Comparison of ENCODE assay signal across 8 mouse cellular contexts in genomic region chr4:117494911-117495501, GRCm38 (mm10). TPM values are rescaled to one million over a fixed set of nuclear protein-coding genes. Genes with fewer than 3 reads are reported as not detected.
DNase-seq lines count a peak whose midpoint lies in the region; ATAC-seq and TF ChIP-seq lines count a peak whose summit lies in the region.

No protein-coding gene starts in this region.

- no peak for ATAC-seq in embryonic facial prominence, embryonic 12.5 days (ENCODE audit: insufficient number of reproducible peaks, insufficient read depth, low FRiP score, low TSS enrichment)
- peak; percentile 13; the same call in 1 of the 2 replicates for ATAC-seq in limb, embryonic 14.5 days (ENCODE audit: low FRiP score, low read depth)

- peaks cover 56% of the 10 kb centered on the region for H3K27me3 ChIP-seq in embryonic facial prominence, embryonic 12.5 days
- peaks cover 34% of the 10 kb centered on the region for H3K27me3 ChIP-seq in limb, embryonic 14.5 days (ENCODE audit: control insufficient read depth, insufficient read depth, low read length)
- H3K27me3 ChIP-seq in myocyte (ENCODE audit: control insufficient read depth, insufficient read depth, insufficient read length), result peaks cover 60% of the 10 kb centered on the region

- peak overlapping the region; percentile 45 for H3K4me3 ChIP-seq in embryonic facial prominence, embryonic 12.5 days
- H3K4me3 ChIP-seq in limb, embryonic 14.5 days (replicated peaks; ENCODE audit: low read length), result peak overlapping the region; percentile 50
- H3K4me3 ChIP-seq in myocyte, result no peak overlapping the region

- no peaks in the 10 kb centered on the region for H3K9me3 ChIP-seq in embryonic facial prominence, embryonic 12.5 days
- H3K9me3 ChIP-seq in limb, embryonic 14.5 days (ENCODE audit: control insufficient read depth, low read length), result no peaks in the 10 kb centered on the region

- no peak overlapping the region for H3K27ac ChIP-seq in embryonic facial prominence, embryonic 12.5 days
- peak overlapping the region; percentile 87 for H3K27ac ChIP-seq in limb, embryonic 14.5 days (replicated peaks; ENCODE audit: low read depth, low read length)

- no peaks in the 10 kb centered on the region for H3K79me2 ChIP-seq in myocyte (ENCODE audit: control insufficient read depth, insufficient read depth)

- H3K9ac ChIP-seq in embryonic facial prominence, embryonic 12.5 days, result peak overlapping the region; percentile 32
- H3K9ac ChIP-seq in limb, embryonic 14.5 days (ENCODE audit: low read depth, low read length, severe bottlenecking), result peak overlapping the region; percentile 77

- DNase-seq in thymus, postnatal 0 days (ENCODE audit: low spot score), result peak; percentile 36
- DNase-seq in thymus, postnatal 10 days (ENCODE audit: low spot score in 2 of 2), result no peak
- DNase-seq in heart, postnatal 10 days, result peak; percentile 39 to 40
- DNase-seq in limb, embryonic 14.5 days (ENCODE audit: low spot score), result no peak
- DNase-seq in right cerebral cortex, postnatal 10 days (ENCODE audit: low spot score in 2 of 2), result no peak
- no peak for DNase-seq in frontal cortex, postnatal 25 days (ENCODE audit: low spot score in 2 of 2)

- intact Hi-C loops in heart, postnatal 10 days (cut with DNase I), result loop anchor here (10.0 kb wide), 1 partner anchor 180 kb away; no protein-coding TSS in a partner anchor

- H3ac ChIP-seq in myocyte (ENCODE audit: control insufficient read depth, insufficient read length), result no peak overlapping the region

- TF ChIP-seq POLR2A in limb, embryonic 14.5 days (IDR thresholded peaks at IDR 0.05; ENCODE audit: borderline replicate concordance, extremely low read depth, insufficient read depth, insufficient read length), result no peak
- no peak for TF ChIP-seq POLR2A in myocyte (IDR thresholded peaks at IDR 0.05; ENCODE audit: insufficient read length, low read depth)

- no peaks in the 10 kb centered on the region for H3K36me3 ChIP-seq in embryonic facial prominence, embryonic 12.5 days
- H3K36me3 ChIP-seq in limb, embryonic 14.5 days (ENCODE audit: control insufficient read depth, insufficient read depth, low read length), result no peaks in the 10 kb centered on the region
- no peaks in the 10 kb centered on the region for H3K36me3 ChIP-seq in myocyte (ENCODE audit: control insufficient read depth, insufficient read depth)

- WGBS in embryonic facial prominence, embryonic 12.5 days, result under 1% methylated on average over 46 of the region's 47 CpGs
- 1% methylated on average over 47 of the region's 47 CpGs for WGBS in limb, embryonic 14.5 days

- H3K4me2 ChIP-seq in embryonic facial prominence, embryonic 12.5 days (replicated peaks), result peak overlapping the region; percentile 94
- H3K4me2 ChIP-seq in limb, embryonic 14.5 days (replicated peaks; ENCODE audit: low read depth, low read length, severe bottlenecking), result peak overlapping the region; percentile 94
- H3K4me2 ChIP-seq in myocyte (ENCODE audit: low read depth), result peak overlapping the region; percentile 34

- peaks cover 24% of the 10 kb centered on the region for H3K4me1 ChIP-seq in embryonic facial prominence, embryonic 12.5 days
- H3K4me1 ChIP-seq in limb, embryonic 14.5 days (ENCODE audit: control insufficient read depth, insufficient read depth, low read length), result peaks cover 8% of the 10 kb centered on the region; the same call in 1 of the 2 replicates

TF ChIP-seq in myocyte, 11 proteins besides CTCF, POLR2A, EP300 and RAD21:
- TF ChIP-seq USF1 (IDR thresholded peaks at IDR 0.05; ENCODE audit: low read depth), result no peak
- TF ChIP-seq REST (IDR thresholded peaks at IDR 0.05; ENCODE audit: insufficient read depth, insufficient read length), result no peak
- no peak for TF ChIP-seq POLR2AphosphoS2 (IDR thresholded peaks at IDR 0.05; ENCODE audit: insufficient read length, low read depth)
- no peak for TF ChIP-seq MYOD1 (IDR thresholded peaks at IDR 0.05; ENCODE audit: control insufficient read depth in 1 of 3, insufficient read length in 2 of 3, low read depth in 2 of 3)
- no peak for TF ChIP-seq SRF (IDR thresholded peaks at IDR 0.05; ENCODE audit: control insufficient read depth, insufficient read length, low read depth)
- TF ChIP-seq CEBPB (IDR thresholded peaks at IDR 0.05; ENCODE audit: insufficient read depth, poor library complexity, severe bottlenecking), result no peak
- no peak for TF ChIP-seq TCF3 (IDR thresholded peaks at IDR 0.05; ENCODE audit: insufficient read length, low read depth)
- no peak for TF ChIP-seq MYOG (IDR thresholded peaks at IDR 0.05; ENCODE audit: control insufficient read depth in 1 of 3, insufficient read depth in 1 of 3, insufficient read length in 2 of 3, low read depth in 2 of 3)
- TF ChIP-seq MAX (IDR thresholded peaks at IDR 0.05; ENCODE audit: low read depth), result no peak
- no peak for TF ChIP-seq TCF12 (IDR thresholded peaks at IDR 0.05; ENCODE audit: insufficient read depth, poor library complexity, severe bottlenecking)
- TF ChIP-seq E2F4 (IDR thresholded peaks at IDR 0.05; ENCODE audit: insufficient read depth), result no peak

RNA-seq across cellular contexts. Expression of gene Rnf220, which starts 1.8 kb away (rescaled TPM):
- 69.2 and 74.0 TPM in 2 replicates for polyA plus RNA-seq in thymus, postnatal 0 days (2015; fragmentation: Nextera tagmentation; extraction: Ambion mirVana)
- polyA plus RNA-seq in embryonic facial prominence, embryonic 12.5 days (2016; fragmentation: Nextera tagmentation; extraction: Ambion mirVana), result 106 and 107 TPM in 2 replicates
- total RNA-seq in heart, postnatal 10 days (2021), result 10 to 100 TPM; 42.0 to 43.3 TPM
- polyA plus RNA-seq in limb, embryonic 14.5 days (2012; rRNA removed), result 126 and 139 TPM in 2 replicates
- 72.8 and 76.9 TPM in 2 replicates for polyA plus RNA-seq in limb, embryonic 14.5 days (2014; fragmentation: Nextera tagmentation; extraction: Ambion mirVana)
- polyA plus RNA-seq in myocyte (2012; fragmentation: generic; extraction: Trizol), result 60.4 TPM

RNA-seq across cellular contexts. Expression of gene Eri3, which starts 55.2 kb away (rescaled TPM):
- 79.4 and 79.9 TPM in 2 replicates for polyA plus RNA-seq in thymus, postnatal 0 days (2015; fragmentation: Nextera tagmentation; extraction: Ambion mirVana)
- 172 and 173 TPM in 2 replicates for polyA plus RNA-seq in embryonic facial prominence, embryonic 12.5 days (2016; fragmentation: Nextera tagmentation; extraction: Ambion mirVana)
- 10 to 100 TPM; 75.4 to 92.8 TPM for total RNA-seq in heart, postnatal 10 days (2021)
- polyA plus RNA-seq in limb, embryonic 14.5 days (2012; rRNA removed), result 155 and 194 TPM in 2 replicates
- polyA plus RNA-seq in limb, embryonic 14.5 days (2014; fragmentation: Nextera tagmentation; extraction: Ambion mirVana), result 190 and 191 TPM in 2 replicates
- polyA plus RNA-seq in myocyte (2012; fragmentation: generic; extraction: Trizol), result 97.2 TPM

Comparison
In these comparisons a context has a peak if more than half of its experiments do, and no peak if none do; other contexts are left out.
1. DNase-seq: peak in thymus, postnatal 0 days (single experiment) and heart, postnatal 10 days (2 of 2); none in thymus, postnatal 10 days (0 of 2), limb, embryonic 14.5 days (single experiment), right cerebral cortex, postnatal 10 days (0 of 2) and frontal cortex, postnatal 25 days (0 of 2).
2. H3K4me2 ChIP-seq: peak in every context shown above with its lines; median percentile 94 in embryonic facial prominence, embryonic 12.5 days; 94 in limb, embryonic 14.5 days; 34 in myocyte.